Mouse (Mus musculus): ENCODE results near the gene Lrrc8d. TPM values are rescaled to one million over a fixed set of nuclear protein-coding genes. Genes with fewer than 3 reads are reported as not detected.
"Not testable (repeated sequence)": the region's sequence is repeated elsewhere in the genome, so short reads cannot be mapped to it uniquely, and the experiment has no call there.

Gene Lrrc8d
- total RNA-seq, 2 experiments from 2014 or later, result 6.9 to 13.4 TPM

DNA sequence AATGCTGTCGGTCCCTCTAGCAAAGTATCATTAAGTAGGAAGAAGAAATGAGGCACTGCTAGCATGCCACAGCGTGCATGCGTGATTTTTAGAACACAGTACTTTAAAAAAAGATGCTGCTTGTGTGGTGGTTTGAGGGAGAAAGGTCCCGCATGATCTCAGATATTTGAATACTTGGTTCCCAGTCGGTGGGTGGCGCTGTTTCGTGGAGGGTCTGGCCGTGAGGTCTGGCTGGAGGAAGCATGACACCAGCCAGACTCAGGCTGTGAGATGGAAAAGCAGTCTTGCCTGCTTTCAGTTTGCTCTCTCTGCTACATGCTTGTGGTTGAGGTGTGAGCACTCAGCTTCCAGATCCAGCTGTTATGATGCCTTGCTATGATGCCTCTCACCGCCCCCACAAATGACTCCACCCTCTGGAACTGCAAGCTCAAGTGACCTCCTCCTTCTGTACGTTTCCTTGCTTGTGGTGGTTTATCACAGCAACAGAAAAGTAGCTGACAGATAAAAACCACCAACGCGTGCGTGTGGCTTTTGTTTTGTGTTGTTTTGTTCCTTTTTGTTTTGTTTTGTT lies 140.1 kb downstream of the Lrrc8d start:
- no peak for ATAC-seq (replicated peaks; ENCODE audit: low FRiP score, poor library complexity, severe bottlenecking)

DNA sequence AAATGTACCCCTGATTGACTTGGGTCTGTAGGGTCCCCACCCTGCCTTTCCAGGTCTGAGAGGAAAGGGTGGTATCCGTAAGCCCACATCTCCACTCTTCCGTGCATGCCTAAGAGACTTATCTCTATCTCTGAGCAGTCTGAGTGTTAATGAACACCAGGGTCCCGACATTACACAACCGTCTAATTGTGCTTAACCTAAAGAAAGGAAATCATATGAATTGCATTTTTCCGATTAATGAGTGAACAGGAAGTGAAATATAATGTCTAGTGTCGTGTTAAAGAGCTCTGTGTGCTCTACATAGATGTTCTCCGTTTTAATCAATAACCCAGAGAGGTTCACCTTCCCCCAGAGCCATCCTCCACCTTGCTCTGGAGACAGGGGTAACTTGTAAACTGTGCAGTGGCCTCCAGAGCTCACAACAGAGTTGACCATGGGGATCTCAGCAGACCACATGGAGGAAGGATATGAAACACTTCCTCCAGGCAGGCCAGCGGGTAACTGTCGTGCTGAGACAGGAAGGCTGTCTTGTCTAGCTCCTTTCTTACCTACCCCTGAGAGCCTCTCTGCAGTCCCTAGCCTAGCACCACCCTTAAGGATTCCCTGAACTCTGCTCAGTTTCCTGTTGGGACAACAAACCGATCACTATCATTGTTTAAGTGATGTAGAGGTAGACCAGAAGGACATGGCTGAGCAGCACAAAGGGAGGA lies 144.4 kb downstream of the Lrrc8d start:
- no peak for ATAC-seq (replicated peaks; ENCODE audit: low FRiP score, poor library complexity, severe bottlenecking)

DNA sequence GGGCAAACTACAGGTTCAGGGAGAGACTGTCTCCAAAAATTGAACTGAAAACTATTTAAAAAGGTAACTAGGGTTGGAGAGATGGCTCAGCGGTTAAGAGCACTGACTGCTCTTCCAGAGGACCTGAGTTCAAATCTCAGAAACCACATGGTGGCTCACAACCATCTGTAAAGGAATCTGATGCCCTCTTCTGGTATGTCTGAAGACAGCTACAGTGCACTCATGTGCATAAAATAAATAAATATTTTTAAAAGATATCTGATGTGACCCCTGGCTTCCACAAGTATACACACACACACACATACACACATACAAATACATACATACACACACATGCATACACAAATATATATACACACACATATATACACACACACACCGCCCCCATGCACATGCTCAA lies 145.3 kb downstream of the Lrrc8d start:
- no peak for ATAC-seq (replicated peaks; ENCODE audit: low FRiP score, poor library complexity, severe bottlenecking)

DNA sequence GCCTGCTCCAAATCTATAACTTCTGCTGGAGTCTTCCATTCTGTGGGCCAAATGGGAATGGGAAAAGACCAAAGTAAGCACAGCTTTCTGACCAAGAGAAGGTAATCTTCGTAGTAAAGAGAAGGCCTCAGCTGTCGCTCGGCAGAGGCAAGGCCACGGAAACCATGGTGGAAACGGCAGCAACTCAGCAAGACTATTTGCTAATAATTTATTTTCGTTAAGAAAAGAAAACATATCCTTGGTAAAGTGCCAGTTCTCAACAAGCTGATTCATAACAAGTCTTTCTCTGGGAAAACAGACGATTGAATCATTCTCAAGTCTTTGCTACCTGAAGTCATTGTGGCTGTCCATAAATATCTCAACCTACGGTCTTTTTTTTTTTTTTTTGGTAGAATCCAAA lies 148.0 kb downstream of the Lrrc8d start:
- ATAC-seq (replicated peaks; ENCODE audit: low FRiP score, poor library complexity, severe bottlenecking), result no peak

DNA sequence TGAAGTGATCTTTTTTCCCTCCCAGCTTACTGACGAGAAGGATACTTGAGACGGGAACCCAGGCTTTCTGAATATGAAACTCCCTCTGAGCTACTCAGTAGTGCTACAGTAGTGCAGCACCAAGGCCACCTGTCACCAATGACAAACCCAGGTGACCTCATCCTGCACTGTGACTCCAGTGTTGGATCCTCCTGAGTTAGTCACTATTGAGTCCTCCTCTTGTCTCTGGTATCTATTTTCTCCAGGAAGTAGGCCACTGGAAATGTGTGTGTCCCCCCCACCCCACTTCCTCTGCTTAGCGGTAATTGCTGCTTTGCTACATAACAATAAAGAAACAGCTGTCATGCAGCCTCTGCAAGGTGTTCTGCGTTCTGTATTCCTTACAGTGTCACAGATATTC lies 149.5 kb downstream of the Lrrc8d start:
- no peak for ATAC-seq (replicated peaks; ENCODE audit: low FRiP score, poor library complexity, severe bottlenecking)

DNA sequence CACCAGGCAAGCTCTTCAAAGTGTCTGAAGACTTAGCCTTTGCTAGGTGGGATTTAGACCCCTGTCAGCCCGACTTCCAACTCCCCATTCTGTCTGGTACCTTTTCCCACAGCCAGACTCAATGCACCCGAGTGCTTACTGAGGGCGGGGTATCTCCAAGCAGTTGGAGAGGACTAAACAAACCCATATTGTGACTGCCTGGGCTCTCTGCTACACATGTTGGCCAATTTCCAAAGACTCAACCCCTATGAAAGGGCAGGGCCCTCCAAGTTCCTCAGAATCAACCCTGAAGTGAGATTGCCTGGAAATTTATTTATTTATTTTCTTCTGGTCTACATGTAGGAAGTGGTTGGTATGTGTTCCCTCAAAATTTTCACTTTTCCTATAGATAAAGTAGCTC lies 149.9 kb downstream of the Lrrc8d start:
- ATAC-seq (replicated peaks; ENCODE audit: low FRiP score, poor library complexity, severe bottlenecking), result no peak

DNA sequence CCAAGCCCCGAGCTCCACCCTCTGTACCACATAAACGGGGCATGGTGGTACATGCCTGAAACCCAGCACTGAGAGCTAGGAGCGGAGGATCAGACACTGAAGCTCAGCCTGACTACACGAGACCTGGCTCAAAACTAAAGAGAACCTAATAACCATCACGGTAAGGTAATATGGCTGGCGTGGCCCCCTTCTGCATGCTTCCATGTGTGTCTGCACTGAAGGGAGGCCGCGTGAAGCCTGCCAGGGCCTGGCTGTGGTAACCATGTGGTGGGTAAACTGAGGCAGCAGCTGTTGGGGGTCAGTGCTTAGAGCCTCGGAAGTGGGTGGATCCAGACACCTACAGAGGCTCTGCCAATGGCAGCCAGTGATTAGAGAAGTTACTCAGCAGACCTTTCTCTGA lies 153.5 kb downstream of the Lrrc8d start:
- no peak for ATAC-seq (replicated peaks; ENCODE audit: low FRiP score, poor library complexity, severe bottlenecking)

DNA sequence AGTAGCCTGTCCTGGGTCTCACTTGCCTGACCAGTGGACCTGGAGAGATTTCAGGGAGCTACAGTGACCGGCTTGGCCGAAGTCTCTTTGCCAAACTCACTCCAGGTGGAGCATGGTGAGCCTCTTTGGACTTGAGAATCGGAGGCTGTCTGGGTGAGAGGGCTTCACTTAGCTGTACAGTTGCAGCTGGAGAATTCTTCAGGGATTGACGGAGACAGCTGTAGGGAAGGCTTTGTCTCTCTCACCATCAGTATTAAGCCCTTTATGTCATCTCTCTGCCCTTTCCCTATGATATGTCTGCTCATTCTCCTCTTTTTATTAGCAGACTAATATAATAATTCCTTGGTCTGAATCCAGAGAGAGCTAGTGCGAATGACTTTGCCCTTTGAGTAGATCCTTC lies 157.7 kb downstream of the Lrrc8d start:
- ATAC-seq (replicated peaks; ENCODE audit: low FRiP score, poor library complexity, severe bottlenecking), result no peak

DNA sequence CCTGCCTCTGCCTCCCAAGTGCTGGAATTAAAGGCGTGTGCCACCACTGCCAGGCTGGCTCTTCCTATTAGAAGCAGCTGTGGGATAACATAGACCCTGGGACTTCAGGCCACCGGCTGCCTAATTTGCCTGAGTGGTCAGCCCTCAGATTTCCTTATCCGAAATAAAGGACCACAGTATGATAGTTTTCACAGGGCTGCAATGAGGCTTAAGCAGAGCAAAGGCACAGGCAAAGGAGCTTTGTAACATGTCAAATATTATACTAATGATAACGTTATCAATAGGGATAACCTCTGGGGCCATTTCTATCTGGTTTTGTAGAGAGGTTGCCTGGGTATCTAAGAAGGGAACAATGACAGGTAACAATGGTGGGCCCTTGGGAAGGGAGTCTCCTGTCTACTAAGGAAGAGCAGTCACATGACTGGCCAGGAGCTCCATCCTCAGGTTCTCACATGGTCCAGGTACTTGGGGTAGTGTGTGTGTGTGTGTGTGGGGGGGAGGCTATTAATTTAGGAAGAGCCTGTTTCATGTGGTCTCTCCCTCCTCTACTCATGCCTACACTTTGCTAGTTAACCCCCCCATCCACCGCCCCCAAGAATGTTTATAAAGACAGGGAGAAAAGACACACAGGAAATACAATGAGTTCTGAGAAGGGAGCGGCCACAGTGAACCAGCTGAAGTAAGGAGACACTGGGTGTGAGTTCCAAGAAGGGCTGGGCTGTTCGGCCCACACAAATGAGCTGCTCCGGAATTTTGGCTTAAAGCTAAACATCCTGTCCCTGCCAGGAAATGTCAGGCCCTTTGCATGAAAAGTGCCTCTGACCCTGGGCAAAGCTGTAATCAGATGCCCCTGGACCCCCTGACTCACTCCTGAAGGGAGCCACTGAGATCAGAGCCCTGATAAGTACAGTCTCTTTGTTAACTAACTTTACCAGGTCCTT lies 159.3 kb downstream of the Lrrc8d start:
- ATAC-seq (replicated peaks; ENCODE audit: low FRiP score, poor library complexity, severe bottlenecking), result no peak

DNA sequence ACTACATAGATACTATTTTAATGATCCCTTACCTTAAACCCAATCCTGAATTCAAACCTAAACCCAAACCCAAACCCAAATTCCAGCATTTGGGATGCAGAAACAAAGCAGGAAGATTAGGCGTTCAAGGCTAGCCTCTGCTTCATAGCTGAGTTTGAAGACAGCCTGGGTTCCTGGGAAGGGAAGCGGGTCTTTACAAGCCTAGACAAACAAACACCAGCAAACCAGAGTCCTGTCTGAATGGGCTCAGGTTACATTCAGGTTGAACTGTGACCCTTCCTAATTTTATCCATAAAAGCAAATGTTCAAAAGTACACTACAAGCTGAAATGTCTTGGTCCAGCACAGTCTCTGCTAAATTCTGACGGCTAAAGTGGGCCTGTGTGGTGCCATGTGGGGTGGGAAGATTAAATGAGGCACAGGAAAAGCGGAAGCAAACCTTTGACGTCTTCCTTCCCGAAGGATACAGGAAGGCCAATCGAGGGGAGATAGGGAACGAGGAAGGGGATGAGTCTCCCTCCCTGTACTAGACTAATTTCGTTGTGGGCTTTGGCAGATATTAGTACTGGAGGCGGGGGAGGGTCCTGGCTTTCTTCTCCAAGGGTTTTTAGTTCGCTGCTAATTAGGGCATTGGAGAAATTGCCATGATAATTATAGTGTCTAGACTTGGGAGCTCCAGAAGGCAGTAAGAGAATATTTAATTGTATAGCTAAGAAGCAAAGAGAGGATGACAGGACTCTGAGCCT lies 160.1 kb downstream of the Lrrc8d start:
- ATAC-seq (replicated peaks; ENCODE audit: low FRiP score, poor library complexity, severe bottlenecking), result no peak

DNA sequence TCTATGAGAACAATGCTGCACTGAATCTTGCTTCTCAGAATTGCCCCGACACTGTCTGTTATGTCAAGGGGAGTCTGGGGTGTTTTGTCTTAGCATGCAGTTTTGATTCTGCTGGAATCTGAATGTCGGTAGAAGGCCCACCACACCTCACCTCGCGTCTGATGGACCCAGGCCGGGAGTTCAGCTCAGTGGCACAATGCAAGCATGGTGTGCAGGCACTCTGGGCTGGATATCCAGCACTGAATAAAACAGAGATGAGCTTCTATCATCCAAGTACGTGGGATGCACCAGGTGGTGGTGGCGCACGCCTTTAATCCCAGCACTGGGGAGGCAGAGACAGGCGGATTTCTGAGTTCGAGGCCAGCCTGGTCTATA lies 160.7 kb downstream of the Lrrc8d start:
- ATAC-seq (replicated peaks; ENCODE audit: low FRiP score, poor library complexity, severe bottlenecking), result no peak

DNA sequence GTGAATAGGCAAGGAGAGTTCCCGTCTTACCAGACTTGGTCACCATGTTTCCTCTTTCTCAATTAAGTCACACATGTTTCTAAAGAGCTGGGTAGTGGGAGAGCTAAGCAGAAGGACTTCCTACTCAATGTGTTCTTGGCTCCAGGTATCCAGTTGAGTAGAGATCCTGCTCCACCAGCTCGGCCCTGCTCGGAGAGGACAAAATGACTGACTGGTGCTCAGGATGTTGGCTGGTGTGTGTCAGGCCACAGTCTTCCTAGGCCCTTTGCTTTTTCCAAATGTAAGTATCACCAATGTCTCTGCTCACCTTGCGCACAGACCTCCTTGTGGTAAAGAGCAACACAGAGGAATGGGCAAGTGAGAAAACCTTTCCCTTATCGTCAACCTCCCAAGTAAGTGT lies 161.8 kb downstream of the Lrrc8d start:
- no peak for ATAC-seq (replicated peaks; ENCODE audit: low FRiP score, poor library complexity, severe bottlenecking)

DNA sequence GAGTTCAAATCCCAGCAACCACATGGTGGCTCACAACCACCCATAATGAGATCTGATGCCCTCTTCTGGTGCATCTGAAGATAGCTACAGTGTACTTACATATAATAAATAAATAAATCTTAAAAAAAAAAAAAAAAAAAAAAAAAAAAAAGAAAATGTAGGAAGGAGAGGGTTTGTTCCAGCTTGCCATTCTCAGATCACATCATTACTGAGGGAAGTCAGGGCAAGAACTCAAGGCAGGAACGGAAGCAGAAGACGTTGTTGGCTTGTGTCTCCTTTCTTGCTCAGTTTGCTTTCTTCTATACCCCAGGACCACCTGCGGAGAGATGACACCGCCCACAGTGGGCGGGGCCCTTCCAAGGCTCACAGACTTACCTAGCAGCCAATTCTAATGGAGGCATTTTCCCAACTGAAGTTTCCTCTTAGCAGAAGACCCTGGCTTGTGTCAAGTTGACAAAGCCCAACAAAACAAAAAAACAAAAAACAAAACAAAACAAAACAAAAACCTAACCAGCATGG lies 165.4 kb downstream of the Lrrc8d start:
- ATAC-seq (replicated peaks; ENCODE audit: low FRiP score, poor library complexity, severe bottlenecking), result not testable (repeated sequence)

DNA sequence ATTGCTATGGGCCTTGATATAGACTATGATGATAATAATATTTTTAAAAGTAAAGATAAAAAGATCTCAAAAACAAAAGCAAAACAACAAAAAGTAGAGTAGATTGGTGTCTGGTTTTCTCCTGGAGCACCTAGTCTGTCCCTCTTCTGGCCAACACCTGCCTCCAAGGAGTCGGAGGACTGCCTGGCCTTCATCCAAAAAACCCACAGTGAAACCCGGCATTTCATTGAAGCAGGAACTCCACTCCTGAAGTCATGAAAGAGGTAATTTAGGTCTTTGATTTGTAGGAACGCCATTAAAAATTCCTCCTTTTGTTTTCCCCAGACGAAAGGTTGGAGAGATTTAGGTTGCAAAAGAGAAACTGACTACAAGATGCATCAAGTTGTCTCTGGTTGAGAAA lies 167.7 kb downstream of the Lrrc8d start:
- ATAC-seq (replicated peaks; ENCODE audit: low FRiP score, poor library complexity, severe bottlenecking), result no peak

DNA sequence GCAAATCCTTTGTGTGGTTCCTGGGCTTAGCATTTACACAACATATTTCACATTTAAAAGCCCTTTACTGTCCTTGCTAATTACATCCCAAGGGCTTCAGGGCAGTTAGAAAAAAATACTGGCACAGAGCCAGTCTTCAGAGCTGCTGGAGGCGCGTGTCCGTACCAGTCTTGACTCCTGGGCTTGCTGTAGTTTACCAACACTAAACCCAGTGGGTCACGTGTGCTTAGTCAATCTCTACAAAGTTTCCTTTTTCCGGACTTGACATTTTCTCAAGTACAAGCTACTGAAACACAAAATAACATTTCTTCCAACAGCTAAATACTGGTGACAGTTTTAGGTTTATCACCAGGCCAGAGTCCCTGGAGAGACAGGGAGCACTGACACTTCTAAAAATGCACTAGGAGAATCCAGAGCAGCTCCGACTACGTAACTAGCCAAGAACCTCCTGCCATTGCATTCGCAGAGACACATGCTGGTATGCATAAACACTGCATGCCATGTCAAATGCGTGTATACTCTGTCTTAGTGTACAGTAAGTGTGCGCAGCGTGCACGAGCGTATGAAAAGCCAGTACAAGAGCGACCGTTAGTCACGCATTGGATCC lies 168.2 kb downstream of the Lrrc8d start:
- no peak for ATAC-seq (replicated peaks; ENCODE audit: low FRiP score, poor library complexity, severe bottlenecking)

DNA sequence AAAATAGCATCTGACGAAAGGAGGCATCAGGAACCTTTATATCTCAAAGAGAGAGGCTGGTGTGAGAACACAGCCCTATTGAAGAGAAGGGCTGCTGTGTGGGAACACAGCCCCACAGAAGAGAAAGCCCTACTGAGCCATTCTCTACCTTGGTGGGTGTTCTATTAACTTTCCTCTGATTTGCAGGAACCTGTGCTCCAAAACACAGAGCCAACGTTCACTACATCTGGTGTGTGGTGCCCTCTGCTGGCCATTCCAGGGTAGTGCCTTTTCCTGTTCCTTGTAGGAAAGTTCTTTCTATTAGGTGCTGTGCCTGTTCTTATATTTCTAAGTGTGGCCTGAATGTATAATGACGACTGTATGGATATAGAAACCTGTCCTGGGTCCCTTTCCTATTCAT lies 168.8 kb downstream of the Lrrc8d start:
- ATAC-seq (replicated peaks; ENCODE audit: low FRiP score, poor library complexity, severe bottlenecking), result peak; percentile 49; the same call in 1 of the 2 replicates

DNA sequence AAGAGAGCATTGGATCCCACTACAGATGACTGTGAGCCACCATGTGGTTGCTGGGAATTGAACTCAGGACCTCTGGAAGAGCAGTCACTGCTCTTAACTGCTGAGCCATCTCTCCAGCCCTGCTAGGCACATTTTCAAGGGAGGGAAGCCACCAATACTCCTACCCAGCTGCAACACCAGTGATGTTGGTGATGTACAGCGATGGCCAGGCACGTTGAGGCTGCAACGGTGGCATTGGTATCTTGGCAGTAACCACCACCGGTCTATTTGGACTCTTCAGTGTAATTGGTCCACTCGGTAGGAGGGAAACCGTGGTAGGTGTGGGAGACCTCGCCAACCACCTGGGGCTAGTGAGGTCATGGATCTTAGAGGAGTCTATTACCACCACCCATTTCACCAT lies 170.0 kb downstream of the Lrrc8d start:
- no peak for ATAC-seq (replicated peaks; ENCODE audit: low FRiP score, poor library complexity, severe bottlenecking)

DNA sequence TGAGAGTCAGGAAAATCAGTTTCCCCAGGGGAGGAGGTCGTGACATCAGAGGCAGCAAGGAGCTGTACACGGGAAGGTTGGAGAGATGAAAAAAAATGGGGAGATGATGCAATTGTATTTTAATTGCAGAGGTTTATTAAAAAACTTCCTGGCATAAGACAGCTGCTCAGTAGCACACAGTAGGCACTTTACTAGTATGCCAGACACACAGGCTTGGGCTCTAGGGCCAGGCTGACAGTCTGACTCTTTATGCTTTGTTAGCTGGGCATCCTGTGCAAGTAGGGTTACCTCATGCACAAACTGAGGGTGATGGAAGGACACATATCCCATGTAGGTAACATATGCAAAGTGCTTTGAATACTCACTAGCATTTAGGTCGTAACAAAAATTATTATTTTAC lies 171.4 kb downstream of the Lrrc8d start:
- no peak for ATAC-seq (replicated peaks; ENCODE audit: low FRiP score, poor library complexity, severe bottlenecking)

DNA sequence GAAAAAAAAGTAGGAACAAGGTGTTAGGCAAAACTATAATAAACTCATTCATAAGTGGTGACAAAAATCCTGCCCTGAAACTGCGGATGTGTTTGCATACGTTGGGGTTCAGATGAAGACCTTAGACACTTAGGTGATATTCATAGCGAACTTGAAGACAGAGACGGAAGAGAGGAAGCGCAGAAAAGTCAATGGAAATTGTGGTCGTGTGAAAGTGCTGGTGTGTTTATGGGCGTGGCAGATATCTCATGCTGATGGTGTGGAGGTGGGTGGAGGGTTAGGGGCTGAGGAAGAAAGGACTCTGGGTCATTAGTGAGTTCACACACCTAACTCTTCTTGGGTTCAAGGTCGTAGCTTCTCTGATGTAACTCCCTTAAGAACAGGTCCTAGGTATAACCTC lies 172.4 kb downstream of the Lrrc8d start:
- no peak for ATAC-seq (replicated peaks; ENCODE audit: low FRiP score, poor library complexity, severe bottlenecking)

DNA sequence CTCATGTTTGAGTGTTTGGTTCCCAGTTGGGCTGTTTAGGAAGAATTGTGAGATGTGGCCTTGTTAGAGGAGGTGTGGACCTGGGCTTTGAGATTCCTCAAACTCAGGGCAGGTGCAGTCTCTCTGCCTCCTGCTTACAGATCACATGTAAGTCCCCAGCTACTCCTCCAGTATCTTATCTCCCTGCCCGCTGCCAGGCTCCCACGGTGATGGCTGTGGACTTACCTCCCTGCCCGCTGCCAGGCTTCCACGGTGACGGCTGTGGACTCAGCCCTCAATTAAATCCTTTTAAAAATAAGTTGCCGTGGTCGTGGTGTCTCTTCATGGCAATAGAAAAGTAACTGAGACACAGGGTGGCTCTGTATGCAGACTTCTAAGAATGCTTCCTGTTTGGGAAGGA lies 173.1 kb downstream of the Lrrc8d start:
- no peak for ATAC-seq (replicated peaks; ENCODE audit: low FRiP score, poor library complexity, severe bottlenecking)

All from erythroid progenitor cell, adult 5-6 weeks (primary cell).